Mouse (Mus musculus) urinary bladder, postnatal 36 days (tissue): ENCODE measurements around the gene Gm17026.
"Not testable (repeated sequence)": the region's sequence is repeated elsewhere in the genome, so short reads cannot be mapped to it uniquely, and the experiment has no call there.

Experiments used
- DNase-seq, 2 experiments: peaks; one replicate each; pipeline ENCODE4 v3.0.0; 2022; ENCODE audit warnings: low spot score in 2 of 2, mixed read lengths in 1 of 2

Gene Gm17026

DNA sequence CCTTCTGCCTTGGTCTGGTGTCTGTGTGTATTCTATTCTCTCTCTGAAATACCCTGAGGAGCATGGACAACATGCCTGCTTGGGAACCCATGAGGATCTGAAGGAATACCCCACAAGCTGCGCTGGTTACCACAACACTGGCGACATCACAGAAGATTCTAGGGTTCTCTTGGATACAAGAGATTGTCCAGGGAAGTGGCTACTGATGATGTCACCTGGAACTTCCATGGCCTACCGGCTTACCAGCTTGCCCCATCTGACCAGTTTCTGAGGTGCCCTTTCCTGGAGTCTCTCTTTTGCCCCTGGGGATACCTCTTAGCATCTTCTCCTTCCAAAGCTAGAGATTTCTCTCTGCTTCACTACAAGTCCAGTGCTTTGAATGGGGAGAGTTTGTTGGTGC is at the start of gene Gm17026:
Gm17026 (minus strand) TSS at position 101 of the 400 bp plus-strand sequence.
- not testable (repeated sequence) for DNase-seq

- DNase-seq, result not testable (repeated sequence)
These were observed 37.4 kb upstream of the Gm17026 start, which contains the start of gene Gm9611 for GRCm38 (mm10) chr14:42297258-42297657. TSS of gene Gm9611 (minus strand) at chr14:42297358.

- DNase-seq, result peak in 1 of 2 experiments; percentile 1
These were observed 42.9 kb downstream of the Gm17026 start for GRCm38 (mm10) chr14:42216766-42217537.
